Mouse (Mus musculus): ENCODE results near the gene Thra. TPM values are rescaled to one million over a fixed set of nuclear protein-coding genes. Genes with fewer than 3 reads are reported as not detected.

Thra gene
- 177 and 182 TPM in 2 replicates for polyA plus RNA-seq (2015; fragmentation: Nextera tagmentation; extraction: Ambion mirVana)

DNA sequence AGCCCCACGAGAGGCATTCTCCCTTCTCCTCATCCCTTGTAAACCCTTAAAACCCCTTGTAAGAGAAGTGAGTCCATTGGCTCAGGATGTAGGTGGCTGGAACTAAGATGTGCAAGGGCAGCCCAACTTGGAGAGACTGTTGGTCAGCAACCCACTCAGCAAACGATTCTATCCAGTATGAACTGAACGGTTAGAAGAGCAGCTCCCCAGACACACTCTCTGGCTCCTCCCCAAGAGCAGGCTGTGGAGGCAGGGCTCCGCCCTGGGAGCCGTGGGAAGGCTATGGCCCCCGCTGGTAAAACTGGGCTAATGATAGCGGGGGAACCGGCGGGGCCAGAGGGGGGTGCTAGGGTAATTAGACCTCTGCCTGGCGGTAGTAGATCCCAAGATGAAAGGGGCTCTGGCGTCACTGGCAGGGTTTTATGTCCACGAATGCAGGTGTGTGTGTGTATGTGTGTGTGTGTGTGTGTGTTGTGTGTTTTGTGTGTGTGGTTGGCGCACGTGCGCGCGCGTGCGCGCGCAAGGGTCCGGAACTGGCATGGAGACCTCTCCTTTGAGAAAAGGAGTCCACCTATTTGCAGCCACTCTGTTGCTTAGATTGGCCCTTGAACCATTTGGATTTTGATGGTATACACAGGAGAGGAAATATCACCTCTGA is at the start of gene Thra:
TSS of gene Thra (plus strand) at position 246 of the 658 bp plus-strand sequence.
- no peaks in the 10 kb centered on the region for H3K27me3 ChIP-seq (replicated peaks; ENCODE audit: control insufficient read depth, insufficient read depth, low read length)
- 0% methylated on average over 22 of the region's 22 CpGs for WGBS
- H3K4me1 ChIP-seq (replicated peaks; ENCODE audit: control insufficient read depth, insufficient read depth, low read length): peaks cover 58% of the 10 kb centered on the region
- H3K9me3 ChIP-seq (ENCODE audit: control insufficient read depth, low read length): no peaks in the 10 kb centered on the region
- H3K4me2 ChIP-seq (ENCODE audit: low read length): peak within 1 kb of the TSS; percentile 74
- H3K9ac ChIP-seq (replicated peaks; ENCODE audit: low read depth, low read length): peak within 1 kb of the TSS; percentile 98
- no peaks in the 10 kb centered on the region for H3K36me3 ChIP-seq (ENCODE audit: control insufficient read depth, insufficient read depth)
- ATAC-seq: peak; percentile 34; the same call in 1 of the 2 replicates
- peak within 1 kb of the TSS; percentile 93 for H3K4me3 ChIP-seq (replicated peaks; ENCODE audit: low read length)
- peak within 1 kb of the TSS; percentile 99 for H3K27ac ChIP-seq (ENCODE audit: low read length)

DNA sequence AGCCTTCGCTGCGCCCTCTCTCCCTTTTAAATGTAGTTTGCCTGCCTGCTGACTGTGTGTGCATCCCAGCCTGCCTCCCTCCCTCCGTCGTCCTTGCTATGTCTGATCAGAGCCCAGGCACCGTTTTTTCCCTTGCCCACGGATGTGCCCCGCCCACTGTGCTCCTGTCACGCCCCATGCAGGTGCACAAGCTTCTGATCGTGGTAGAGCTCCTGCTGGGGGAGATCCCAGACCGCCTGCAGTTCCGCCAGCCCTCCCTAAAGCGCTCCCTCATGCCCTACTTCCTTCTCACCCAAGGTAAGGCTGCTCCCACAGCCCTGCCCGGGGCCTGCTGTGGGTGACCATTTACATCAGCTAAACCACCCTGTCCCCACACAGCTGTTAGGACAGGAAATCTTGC is 47.2 kb upstream of the Thra start:
- no peak overlapping the region for H3K27ac ChIP-seq (ENCODE audit: low read length)
- no peaks in the 10 kb centered on the region for H3K4me1 ChIP-seq (replicated peaks; ENCODE audit: control insufficient read depth, insufficient read depth, low read length)
- WGBS: 75% methylated on average over 13 of the region's 13 CpGs
- H3K9ac ChIP-seq (replicated peaks; ENCODE audit: low read depth, low read length): no peak overlapping the region
- H3K4me2 ChIP-seq (ENCODE audit: low read length): no peak overlapping the region
- H3K27me3 ChIP-seq (replicated peaks; ENCODE audit: control insufficient read depth, insufficient read depth, low read length): no peaks in the 10 kb centered on the region
- peaks cover 47% of the 10 kb centered on the region for H3K36me3 ChIP-seq (ENCODE audit: control insufficient read depth, insufficient read depth)
- no peak for ATAC-seq
- H3K9me3 ChIP-seq (ENCODE audit: control insufficient read depth, low read length): no peaks in the 10 kb centered on the region
- H3K4me3 ChIP-seq (replicated peaks; ENCODE audit: low read length): no peak overlapping the region

DNA sequence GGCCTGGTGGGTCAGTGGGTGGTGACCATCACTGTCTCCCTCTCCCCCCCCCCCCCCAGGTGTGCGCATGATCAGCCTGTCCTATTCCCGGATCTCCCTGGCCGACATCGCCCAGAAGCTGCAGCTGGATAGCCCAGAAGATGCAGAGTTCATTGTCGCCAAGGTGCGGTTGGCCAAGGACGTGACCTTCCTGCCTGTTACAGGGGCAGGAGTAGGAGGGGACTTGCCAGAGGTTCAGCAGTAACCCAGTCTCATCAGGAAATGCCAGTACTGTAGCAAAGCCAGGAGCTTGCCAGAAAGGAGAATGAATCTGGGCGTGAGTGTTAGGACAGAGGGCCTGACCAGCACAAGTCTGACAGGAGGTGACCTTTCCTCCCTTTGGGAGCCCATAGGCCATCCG is 46.7 kb upstream of the Thra start:
- H3K4me3 ChIP-seq (replicated peaks; ENCODE audit: low read length): no peak overlapping the region
- H3K4me2 ChIP-seq (ENCODE audit: low read length): no peak overlapping the region
- H3K4me1 ChIP-seq (replicated peaks; ENCODE audit: control insufficient read depth, insufficient read depth, low read length): no peaks in the 10 kb centered on the region
- no peaks in the 10 kb centered on the region for H3K9me3 ChIP-seq (ENCODE audit: control insufficient read depth, low read length)
- H3K9ac ChIP-seq (replicated peaks; ENCODE audit: low read depth, low read length): no peak overlapping the region
- no peaks in the 10 kb centered on the region for H3K27me3 ChIP-seq (replicated peaks; ENCODE audit: control insufficient read depth, insufficient read depth, low read length)
- no peak for ATAC-seq
- peaks cover 47% of the 10 kb centered on the region for H3K36me3 ChIP-seq (ENCODE audit: control insufficient read depth, insufficient read depth)
- H3K27ac ChIP-seq (ENCODE audit: low read length): no peak overlapping the region
- 92% methylated on average over 9 of the region's 9 CpGs for WGBS

GRCm38 (mm10) chr11:98694301-98694700 is 46.1 kb upstream of the Thra start:
- 78% methylated on average over 9 of the region's 9 CpGs for WGBS
- no peak overlapping the region for H3K27ac ChIP-seq (ENCODE audit: low read length)
- no peak overlapping the region for H3K4me3 ChIP-seq (replicated peaks; ENCODE audit: low read length)
- peaks cover 47% of the 10 kb centered on the region for H3K36me3 ChIP-seq (ENCODE audit: control insufficient read depth, insufficient read depth)
- H3K4me2 ChIP-seq (ENCODE audit: low read length): no peak overlapping the region
- H3K4me1 ChIP-seq (replicated peaks; ENCODE audit: control insufficient read depth, insufficient read depth, low read length): no peaks in the 10 kb centered on the region
- no peaks in the 10 kb centered on the region for H3K27me3 ChIP-seq (replicated peaks; ENCODE audit: control insufficient read depth, insufficient read depth, low read length)
- no peaks in the 10 kb centered on the region for H3K9me3 ChIP-seq (ENCODE audit: control insufficient read depth, low read length)
- no peak for ATAC-seq
- no peak overlapping the region for H3K9ac ChIP-seq (replicated peaks; ENCODE audit: low read depth, low read length)

GRCm38 (mm10) chr11:98695408-98695807 is 45.0 kb upstream of the Thra start:
- ATAC-seq: no peak
- Histone ChIP-seq H3K27me3 (replicated peaks; ENCODE audit: control insufficient read depth, insufficient read depth, low read length) (no peaks in the 10 kb centered on the region), H3K4me1 (replicated peaks; ENCODE audit: control insufficient read depth, insufficient read depth, low read length) (no peaks in the 10 kb centered on the region), H3K4me2 (ENCODE audit: low read length) (no peak overlapping the region), H3K9me3 (ENCODE audit: control insufficient read depth, low read length) (no peaks in the 10 kb centered on the region), H3K27ac (ENCODE audit: low read length) (no peak overlapping the region), H3K36me3 (ENCODE audit: control insufficient read depth, insufficient read depth) (peaks cover 41% of the 10 kb centered on the region), H3K4me3 (replicated peaks; ENCODE audit: low read length) (no peak overlapping the region), H3K9ac (replicated peaks; ENCODE audit: low read depth, low read length) (no peak overlapping the region)
- WGBS: 61% methylated on average over 14 of the region's 14 CpGs

DNA sequence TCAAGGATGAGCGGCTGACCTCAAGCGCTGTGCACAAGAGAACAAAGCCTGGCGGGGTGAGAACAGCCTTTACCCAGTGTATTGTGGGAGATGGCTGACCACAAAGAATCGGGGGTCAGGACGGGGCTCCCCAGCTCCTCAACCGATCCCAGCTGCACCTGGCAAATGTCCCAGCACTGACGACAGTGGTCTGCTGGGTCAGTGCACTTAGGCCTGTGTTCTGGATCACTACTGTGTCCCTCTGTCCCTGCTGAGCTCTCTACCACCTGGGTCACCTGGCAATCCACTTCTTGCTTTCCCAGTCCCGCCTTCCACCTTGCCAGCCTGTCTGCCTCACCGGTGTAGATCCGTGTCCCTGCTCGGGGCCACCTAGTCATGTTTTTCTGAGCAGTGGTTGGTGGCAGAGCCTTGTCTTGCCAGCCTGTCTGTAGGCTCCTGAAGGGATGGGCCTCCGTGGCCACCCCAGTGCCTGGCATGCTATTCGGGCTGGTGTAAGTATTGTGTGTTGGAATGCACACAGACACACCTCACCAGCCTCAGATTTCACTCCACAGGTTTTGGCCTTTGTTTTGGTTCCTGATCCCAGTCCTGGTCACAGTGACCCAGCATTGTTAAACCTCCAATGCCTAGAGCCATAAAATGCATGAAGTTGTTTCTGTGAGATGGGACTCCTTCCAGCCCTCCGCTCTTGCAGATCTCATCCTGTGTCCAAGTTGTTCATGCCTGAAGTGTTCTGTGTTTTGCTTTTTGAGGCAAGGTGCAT is 43.8 kb upstream of the Thra start:
- no peaks in the 10 kb centered on the region for H3K27me3 ChIP-seq (replicated peaks; ENCODE audit: control insufficient read depth, insufficient read depth, low read length)
- no peak overlapping the region for H3K9ac ChIP-seq (replicated peaks; ENCODE audit: low read depth, low read length)
- H3K4me3 ChIP-seq (replicated peaks; ENCODE audit: low read length): no peak overlapping the region
- 84% methylated on average over 14 of the region's 14 CpGs for WGBS
- H3K4me1 ChIP-seq (replicated peaks; ENCODE audit: control insufficient read depth, insufficient read depth, low read length): no peaks in the 10 kb centered on the region
- no peaks in the 10 kb centered on the region for H3K9me3 ChIP-seq (ENCODE audit: control insufficient read depth, low read length)
- no peak overlapping the region for H3K4me2 ChIP-seq (ENCODE audit: low read length)
- no peak for ATAC-seq
- peaks cover 28% of the 10 kb centered on the region for H3K36me3 ChIP-seq (ENCODE audit: control insufficient read depth, insufficient read depth)
- no peak overlapping the region for H3K27ac ChIP-seq (ENCODE audit: low read length)

DNA sequence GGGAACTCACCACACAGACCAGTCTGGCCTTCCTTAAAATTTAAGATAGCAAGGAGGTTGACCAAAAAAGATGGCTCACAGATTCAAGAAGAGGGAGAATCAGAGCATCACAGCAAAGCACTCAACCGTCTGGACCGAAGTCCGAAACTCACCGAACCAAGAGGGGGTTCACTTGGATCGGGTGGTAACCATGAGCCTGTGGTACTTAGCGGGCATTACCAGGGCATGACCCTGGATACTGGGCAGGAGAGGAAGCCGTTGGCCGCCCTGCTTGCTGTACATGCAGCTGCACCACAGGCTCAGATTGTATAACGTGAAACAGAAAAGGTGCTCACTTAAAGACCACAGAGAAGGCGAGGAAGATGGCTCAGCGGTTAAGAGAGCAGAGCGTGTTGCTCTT is 43.2 kb upstream of the Thra start:
- Histone ChIP-seq H3K27ac (ENCODE audit: low read length) (no peak overlapping the region), H3K4me1 (replicated peaks; ENCODE audit: control insufficient read depth, insufficient read depth, low read length) (0 out of 2 replicates have a peak, but pooled peaks cover under 1% of the 10 kb centered on the region), H3K27me3 (replicated peaks; ENCODE audit: control insufficient read depth, insufficient read depth, low read length) (no peaks in the 10 kb centered on the region), H3K4me2 (ENCODE audit: low read length) (no peak overlapping the region), H3K9me3 (ENCODE audit: control insufficient read depth, low read length) (no peaks in the 10 kb centered on the region), H3K36me3 (ENCODE audit: control insufficient read depth, insufficient read depth) (peaks cover 26% of the 10 kb centered on the region), H3K4me3 (replicated peaks; ENCODE audit: low read length) (no peak overlapping the region), H3K9ac (replicated peaks; ENCODE audit: low read depth, low read length) (no peak overlapping the region)
- no peak for ATAC-seq
- WGBS: 91% methylated on average over 12 of the region's 12 CpGs

DNA sequence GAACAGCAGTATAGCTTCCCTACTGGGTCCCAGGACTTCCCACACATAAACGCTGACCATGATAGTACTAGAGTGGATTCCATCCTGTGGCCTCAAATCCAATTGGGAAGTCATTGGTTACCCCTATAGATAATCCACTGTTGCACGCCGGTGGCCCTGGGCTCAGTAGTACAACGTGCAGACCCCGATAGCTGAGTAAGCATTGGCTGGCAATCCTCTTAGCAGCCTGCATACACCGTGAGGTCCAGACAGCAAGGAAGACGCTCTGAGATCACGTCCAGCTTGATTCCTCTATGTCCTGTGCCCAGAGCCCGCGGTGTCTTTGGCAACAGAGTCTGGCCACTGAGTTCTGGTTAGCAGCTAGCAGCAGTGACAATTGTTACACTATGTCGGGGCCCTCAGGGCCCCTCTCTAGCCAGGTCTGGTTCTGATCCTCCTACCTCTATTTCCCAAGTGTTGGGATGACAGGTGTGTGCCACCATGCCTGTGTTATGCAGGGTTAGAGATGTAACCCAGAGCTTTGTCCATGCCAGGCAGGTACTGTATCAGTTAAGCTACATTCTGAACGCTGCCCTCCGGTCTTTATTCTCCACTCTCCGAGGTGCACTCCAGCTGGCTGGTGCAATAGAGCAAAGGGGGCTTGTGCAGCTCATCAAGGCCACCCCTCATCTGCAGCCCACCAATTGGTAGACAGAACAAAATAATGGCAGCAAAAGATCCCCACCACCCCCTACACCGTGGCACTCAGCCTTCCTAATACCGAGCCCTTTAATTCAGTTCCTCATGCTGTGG is 41.4 kb upstream of the Thra start:
- ATAC-seq: no peak
- WGBS: 85% methylated on average over 16 of the region's 16 CpGs

DNA sequence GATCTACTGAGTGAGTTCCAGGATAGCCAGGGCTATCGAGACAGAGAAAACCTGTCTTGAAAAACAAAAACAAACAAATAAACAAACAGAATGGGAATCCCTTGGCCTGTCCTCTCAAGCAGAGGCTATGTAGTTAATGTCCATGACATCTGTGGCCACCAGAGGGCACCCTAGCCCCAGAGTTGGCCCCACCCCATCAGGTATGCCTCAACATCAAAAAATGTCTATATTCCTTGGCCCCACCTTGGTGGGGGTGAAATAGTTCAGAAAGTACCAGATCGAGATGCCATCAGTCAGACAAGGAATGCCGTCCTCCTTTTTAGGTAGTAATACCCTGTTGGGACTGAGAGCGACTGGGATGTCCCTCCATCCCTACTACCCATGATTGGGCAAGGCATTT is 40.5 kb upstream of the Thra start:
- no peaks in the 10 kb centered on the region for H3K9me3 ChIP-seq (ENCODE audit: control insufficient read depth, low read length)
- peaks cover 7% of the 10 kb centered on the region; the same call in 1 of the 2 replicates for H3K36me3 ChIP-seq (ENCODE audit: control insufficient read depth, insufficient read depth)
- H3K9ac ChIP-seq (replicated peaks; ENCODE audit: low read depth, low read length): no peak overlapping the region
- no peak overlapping the region for H3K27ac ChIP-seq (ENCODE audit: low read length)
- H3K4me2 ChIP-seq (ENCODE audit: low read length): no peak overlapping the region
- peak; percentile 64; the same call in 1 of the 2 replicates for ATAC-seq
- no peak overlapping the region for H3K4me3 ChIP-seq (replicated peaks; ENCODE audit: low read length)
- no peaks in the 10 kb centered on the region for H3K27me3 ChIP-seq (replicated peaks; ENCODE audit: control insufficient read depth, insufficient read depth, low read length)
- H3K4me1 ChIP-seq (replicated peaks; ENCODE audit: control insufficient read depth, insufficient read depth, low read length): 0 out of 2 replicates have a peak, but pooled peaks cover 2% of the 10 kb centered on the region
- 38% methylated on average over 4 of the region's 4 CpGs for WGBS

More for the DNA sequence above, 41.4 kb upstream of the Thra start:
- H3K27ac ChIP-seq (ENCODE audit: low read length): no peak overlapping the region
- H3K9ac ChIP-seq (replicated peaks; ENCODE audit: low read depth, low read length): no peak overlapping the region
- H3K4me3 ChIP-seq (replicated peaks; ENCODE audit: low read length): no peak overlapping the region
- no peak overlapping the region for H3K4me2 ChIP-seq (ENCODE audit: low read length)
- H3K36me3 ChIP-seq (ENCODE audit: control insufficient read depth, insufficient read depth): peaks cover 13% of the 10 kb centered on the region
- H3K9me3 ChIP-seq (ENCODE audit: control insufficient read depth, low read length): no peaks in the 10 kb centered on the region
- H3K27me3 ChIP-seq (replicated peaks; ENCODE audit: control insufficient read depth, insufficient read depth, low read length): no peaks in the 10 kb centered on the region
- 0 out of 2 replicates have a peak, but pooled peaks cover 2% of the 10 kb centered on the region for H3K4me1 ChIP-seq (replicated peaks; ENCODE audit: control insufficient read depth, insufficient read depth, low read length)
